Mouse (Mus musculus) cerebellum, adult 8-10 months (tissue): ENCODE data around the gene Nsun2.
A peak's percentile ranks its signal among the peaks of the same experiment; 100 is the strongest.
"Not testable (repeated sequence)": the region's sequence is repeated elsewhere in the genome, so short reads cannot be mapped to it uniquely, and the experiment has no call there.

Experiments
- DNase-seq: peaks from one replicate; pipeline ENCODE4 v3.0.0; 2022

Nsun2 gene

GRCm38 (mm10) chr13:69555957-69556482, 22.5 kb downstream of the Nsun2 start:
- no peak for DNase-seq

DNA sequence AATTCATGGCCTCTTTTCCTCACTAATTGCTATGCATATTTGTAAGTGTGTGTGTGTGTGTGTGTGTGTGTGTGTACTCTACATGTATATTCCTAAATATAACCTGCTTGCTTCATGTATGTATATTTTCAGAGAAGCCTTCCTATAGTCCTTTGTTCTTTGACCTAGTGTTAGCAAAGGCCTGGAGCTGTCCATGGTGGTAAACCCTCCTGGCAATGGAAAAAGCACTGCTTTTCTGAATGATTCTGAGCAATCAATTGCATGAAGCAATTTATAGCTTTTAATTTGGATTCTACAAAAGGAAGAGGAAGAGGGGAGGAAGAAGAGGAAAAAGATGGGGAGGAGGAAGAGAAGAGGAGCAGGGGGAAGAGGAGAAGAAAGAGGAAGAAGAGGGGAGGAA, 23.2 kb downstream of the Nsun2 start:
- no peak for DNase-seq

- DNase-seq: peak; percentile 57
Measured at GRCm38 (mm10) chr13:69558098-69558660, 24.6 kb downstream of the Nsun2 start.

- DNase-seq: no peak
Measured at GRCm38 (mm10) chr13:69559291-69559961, 25.9 kb downstream of the Nsun2 start.

DNA sequence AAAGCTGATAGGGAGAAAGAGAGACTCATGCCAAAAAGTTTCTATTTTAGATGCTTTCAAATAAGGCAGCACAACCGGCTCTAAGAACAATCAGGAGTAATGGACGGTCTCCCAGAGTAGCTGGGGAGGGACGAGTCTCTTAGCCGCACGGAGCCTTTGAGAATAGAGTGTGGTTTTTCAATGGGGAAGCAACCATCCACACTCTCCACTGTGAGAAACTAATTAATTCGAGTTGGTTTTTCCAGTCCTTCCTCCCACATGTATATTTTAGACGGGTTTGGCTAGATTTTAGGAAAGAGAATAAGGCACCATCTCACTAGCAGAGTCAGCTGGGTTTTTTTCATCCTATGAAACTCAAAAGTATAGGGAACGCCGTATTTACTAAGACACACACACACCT, 28.5 kb downstream of the Nsun2 start:
- no peak for DNase-seq

DNA sequence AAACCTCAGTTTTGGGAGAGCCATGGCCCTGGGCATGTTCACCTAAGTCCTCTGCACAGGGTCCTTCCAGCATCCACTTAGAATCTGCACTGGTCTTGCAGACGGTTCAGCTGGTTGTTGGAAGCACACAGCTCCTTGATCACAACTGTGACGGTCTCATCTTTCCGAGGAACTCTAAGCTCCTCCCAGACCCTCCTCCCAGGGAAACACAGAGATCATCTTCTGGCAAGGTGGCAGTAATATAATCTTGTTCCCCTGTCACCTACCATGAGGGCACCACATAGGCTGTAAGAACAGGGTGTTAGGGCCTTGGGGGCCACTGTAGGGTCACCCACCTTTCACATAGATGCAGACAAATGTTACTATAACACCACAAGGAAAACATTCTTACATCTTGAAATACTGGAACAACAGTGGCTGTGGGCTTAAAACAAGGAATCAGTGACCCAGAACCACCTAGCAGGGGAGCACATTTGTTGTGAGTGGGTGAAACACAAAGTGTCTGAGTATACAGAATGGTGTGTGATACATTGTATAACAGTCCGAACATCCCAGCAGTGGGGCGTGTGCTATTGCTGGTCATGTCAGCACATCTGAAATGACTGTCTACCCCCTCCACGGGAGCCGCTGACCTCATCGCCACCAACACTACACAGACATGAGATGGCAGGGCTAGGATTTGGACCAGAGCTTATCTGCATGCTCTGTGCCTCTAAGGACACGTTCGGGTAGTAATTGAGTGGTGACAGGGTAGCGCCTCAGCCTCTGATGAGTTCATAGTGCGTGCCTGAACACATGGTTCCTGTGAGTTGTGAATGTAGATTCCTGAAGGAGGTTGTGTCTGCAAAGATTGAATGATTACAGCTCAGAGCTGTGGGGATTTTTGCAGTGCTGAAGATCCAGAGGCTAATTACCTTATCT, 29.4 kb downstream of the Nsun2 start:
- no peak for DNase-seq

DNA sequence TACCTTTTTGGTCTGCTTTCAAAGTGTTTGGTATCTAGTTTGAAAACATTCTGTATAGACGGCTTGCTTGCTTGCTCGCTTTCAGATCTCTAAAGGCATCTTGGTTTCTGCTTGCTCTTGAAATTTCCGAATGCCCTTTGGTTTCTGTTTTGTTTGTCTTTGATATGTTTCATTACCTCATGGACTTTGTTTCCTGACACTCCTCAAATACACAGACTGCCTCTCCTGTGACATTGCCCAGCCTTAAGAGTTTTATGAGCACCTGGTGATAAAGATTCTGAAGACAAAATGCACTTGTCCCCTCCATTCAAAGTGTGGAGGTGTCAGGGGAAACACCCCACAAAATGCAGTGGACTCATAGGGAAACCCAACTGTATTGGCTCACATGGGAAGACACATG, 30.4 kb downstream of the Nsun2 start:
- DNase-seq: no peak

DNA sequence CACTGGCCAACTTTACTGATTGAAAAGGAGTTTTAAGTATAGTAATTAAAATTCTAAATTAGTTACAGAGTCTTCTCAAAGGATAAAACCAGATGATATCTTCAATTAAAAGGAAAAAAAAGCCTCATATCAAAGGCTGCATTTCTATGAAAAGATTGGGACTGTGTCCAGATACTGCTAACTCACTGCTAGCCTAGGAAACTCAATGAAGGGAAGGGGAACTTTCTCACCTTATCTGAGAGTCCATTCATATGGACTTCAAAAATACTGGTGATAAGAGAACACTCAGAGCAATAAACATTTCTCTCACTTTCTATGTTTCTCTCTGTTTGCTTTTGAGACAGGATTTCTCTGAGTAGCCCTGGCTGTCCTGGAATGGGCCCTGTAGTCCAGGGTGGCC, 31.0 kb downstream of the Nsun2 start:
- no peak for DNase-seq

GRCm38 (mm10) chr13:69565401-69565800, 31.9 kb downstream of the Nsun2 start:
- DNase-seq: not testable (repeated sequence)

- no peak for DNase-seq
Measured at GRCm38 (mm10) chr13:69569201-69569600, 35.7 kb downstream of the Nsun2 start.

DNA sequence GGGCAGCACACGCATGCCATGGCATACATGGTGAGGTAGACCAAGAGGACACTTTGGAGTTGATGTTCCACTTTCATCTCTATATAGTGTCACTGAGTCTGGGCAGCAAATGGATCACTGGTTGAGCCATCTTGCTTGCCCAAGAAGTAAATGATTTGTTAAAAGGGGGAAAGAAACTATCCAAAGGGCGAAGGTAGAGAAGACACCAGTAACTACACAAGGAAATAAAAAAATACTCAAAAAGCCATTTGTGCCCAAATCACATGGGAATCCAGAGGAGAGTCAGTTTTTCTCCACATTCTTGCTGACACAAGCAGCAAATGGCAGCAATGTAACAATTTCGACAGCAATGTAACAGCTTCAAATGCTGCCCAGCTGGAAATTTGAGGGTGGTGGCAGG, 39.0 kb downstream of the Nsun2 start:
- DNase-seq: no peak

DNA sequence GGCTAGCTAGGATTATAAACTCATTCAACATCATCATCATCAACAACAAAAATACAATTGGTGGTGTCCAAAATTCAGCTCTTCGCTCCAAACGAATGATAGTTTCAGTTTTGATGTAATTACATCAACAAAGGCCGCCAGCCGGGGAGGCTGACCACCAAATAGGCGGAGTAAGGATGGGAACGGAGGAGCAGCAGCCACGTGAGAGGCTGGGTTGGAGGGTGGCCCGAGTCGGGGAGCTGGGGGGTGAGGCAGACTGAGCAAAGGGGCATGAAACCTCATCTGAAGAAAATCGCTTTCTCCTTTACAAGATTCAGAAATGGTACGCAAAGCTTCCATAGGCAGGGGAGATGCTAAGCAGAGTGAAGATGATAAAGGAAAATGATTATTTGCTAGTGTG, 43.1 kb downstream of the Nsun2 start:
- peak; percentile 33 for DNase-seq

GRCm38 (mm10) chr13:69577181-69577834, 43.8 kb downstream of the Nsun2 start:
- no peak for DNase-seq

- no peak for DNase-seq
Measured at GRCm38 (mm10) chr13:69582411-69582810, 48.9 kb downstream of the Nsun2 start.

GRCm38 (mm10) chr13:69583591-69583990, 50.0 kb downstream of the Nsun2 start:
- no peak for DNase-seq

DNA sequence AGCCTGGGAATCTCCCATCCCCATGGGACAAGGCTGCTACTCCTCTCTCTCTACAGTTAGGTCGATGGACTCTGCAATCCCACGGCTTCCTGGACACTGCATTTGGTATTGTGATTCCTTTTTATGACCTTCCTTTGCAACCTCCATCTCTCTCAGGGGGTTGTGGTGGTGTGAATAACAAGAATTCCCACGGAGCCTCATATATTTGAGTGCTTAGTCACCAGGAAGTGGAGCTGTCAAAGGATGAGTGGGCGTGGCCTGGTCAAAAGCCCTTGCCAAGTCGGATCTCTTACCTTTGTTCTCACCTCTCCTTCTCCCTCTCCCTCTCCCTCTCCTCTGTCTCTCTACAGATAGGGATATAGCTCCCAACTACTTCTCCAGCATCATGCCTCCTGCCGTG, 52.3 kb downstream of the Nsun2 start:
- no peak for DNase-seq

DNA sequence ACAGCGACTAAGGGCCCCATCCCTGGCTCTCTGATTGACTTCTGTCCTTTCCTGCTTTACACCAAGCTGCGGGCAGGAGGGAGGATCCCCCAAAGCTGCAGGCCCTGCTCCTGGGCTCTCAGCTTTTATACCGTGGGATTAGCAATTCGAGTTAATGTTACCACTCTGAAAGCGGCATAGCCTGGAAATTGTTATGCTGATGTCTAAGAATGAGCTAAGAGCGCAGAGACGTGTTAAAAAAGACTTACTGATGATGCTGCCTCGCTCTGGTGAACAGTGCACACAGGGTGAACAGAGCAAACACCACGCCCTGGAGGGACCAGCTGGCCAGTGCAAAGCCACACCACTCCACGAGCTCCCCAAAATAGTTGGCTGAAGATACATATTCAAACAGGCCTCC, 52.8 kb downstream of the Nsun2 start:
- DNase-seq: no peak

- DNase-seq: no peak
Measured at GRCm38 (mm10) chr13:69587849-69588248, 54.3 kb downstream of the Nsun2 start.

- no peak for DNase-seq
Measured at GRCm38 (mm10) chr13:69588263-69588662, 54.7 kb downstream of the Nsun2 start.

DNA sequence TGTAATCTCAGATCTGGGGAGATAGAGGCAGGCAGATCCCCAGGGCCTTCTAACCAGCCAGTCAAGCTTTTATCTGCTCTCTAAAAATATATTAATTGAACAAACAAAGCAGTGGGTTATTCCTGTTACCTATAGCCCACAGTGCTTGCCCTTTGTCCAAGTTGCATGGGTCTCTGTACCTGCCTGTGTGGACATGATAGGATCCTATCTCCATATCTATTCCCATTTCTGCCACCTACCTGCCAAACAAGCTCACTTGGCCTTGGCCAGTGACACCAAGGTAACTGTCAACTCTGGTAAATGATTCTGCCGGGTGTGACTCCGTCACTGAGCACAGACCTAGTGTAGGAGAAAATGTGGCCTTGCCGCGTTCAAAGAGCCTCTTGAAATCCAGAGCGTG, 57.8 kb downstream of the Nsun2 start:
- no peak for DNase-seq

DNA sequence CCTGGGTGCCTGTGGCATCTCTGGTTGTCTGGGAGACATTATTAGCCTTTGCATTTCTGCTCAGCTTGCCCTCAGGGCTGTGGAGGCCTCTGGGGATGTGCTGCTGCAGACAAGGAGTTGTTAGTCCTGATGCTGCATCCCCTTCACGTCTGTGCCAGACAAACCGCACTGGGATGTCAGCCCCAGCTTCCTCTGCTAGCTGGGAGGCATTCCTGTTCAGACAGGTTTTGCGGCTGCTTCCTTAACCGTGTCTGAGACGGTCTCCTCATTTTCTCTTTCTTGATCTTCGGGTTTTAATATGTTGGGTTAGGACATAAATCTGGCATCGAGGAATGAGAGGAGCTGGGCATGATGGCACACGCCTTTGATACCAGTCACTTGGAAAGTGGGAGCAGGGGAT, 58.7 kb downstream of the Nsun2 start:
- DNase-seq: no peak

DNA sequence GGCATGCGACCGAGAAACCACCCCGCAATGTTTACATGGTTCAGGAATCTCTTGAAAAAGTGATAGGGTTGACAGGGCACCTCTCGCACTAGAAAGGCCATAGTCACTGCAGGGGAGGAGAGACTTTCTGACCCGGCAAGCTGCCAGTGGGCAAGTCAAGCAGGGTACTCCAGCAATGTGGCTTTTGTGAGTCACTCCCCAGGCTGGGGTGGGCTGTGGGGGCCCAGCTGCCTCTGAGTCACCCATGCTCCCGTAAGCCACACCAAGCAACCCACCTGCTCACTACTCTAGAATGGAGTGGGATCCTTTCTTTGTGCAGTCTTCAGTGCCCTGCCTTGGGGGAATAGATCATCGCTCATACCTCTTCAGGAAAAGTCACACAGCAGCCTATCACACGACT, 59.9 kb downstream of the Nsun2 start:
- DNase-seq: no peak

GRCm38 (mm10) chr13:69594577-69595256, 61.2 kb downstream of the Nsun2 start:
- no peak for DNase-seq
